Mouse (Mus musculus): ENCODE measurements around the gene Txnrd1. TPM values are rescaled to one million over a fixed set of nuclear protein-coding genes. Genes with fewer than 3 reads are reported as not detected.

Txnrd1 gene
- total RNA-seq, 2 experiments from 2014 or later: 12.1 to 25.3 TPM

DNA sequence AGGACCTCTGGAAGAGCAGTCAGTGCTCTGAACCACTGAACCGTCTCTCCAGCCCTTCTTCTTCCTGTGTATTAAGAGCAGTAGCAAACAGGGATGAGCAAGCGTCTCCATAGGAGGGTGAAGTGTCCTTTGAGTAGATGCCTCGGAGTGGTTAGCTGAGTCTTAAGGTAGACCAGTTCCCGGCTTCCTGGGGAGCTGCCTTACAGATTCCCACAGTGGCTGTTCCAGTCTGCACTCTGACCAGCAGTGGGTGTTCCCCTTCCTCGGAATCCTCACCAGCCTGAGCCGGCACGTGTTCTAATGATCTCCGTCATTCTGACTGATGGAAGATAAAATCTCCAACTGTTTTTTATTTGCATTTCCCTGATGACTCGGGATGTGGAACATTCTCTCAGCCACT is 17.3 kb upstream of the Txnrd1 start:
- no peak for ATAC-seq (replicated peaks; ENCODE audit: low FRiP score, poor library complexity, severe bottlenecking)

DNA sequence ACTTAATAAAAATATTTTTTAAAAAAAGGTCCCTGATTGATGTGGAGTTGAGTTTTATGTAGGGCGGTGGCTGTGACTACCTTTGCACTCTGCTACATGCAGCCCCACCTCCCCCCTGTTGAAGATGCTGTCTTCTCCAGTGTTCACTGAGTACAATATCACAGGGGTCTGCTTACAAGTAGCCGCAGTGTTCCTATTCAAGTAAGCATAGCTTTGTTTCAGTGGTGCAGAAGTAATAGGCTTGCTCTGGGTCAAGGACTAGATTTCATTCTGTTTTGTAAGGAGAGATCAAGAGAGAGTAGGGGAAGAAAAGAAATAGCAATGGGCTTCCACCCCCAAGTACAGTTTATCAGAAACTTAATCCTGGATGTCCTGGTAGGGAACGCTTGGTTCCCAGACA is 16.2 kb upstream of the Txnrd1 start:
- no peak for ATAC-seq (replicated peaks; ENCODE audit: low FRiP score, poor library complexity, severe bottlenecking)

DNA sequence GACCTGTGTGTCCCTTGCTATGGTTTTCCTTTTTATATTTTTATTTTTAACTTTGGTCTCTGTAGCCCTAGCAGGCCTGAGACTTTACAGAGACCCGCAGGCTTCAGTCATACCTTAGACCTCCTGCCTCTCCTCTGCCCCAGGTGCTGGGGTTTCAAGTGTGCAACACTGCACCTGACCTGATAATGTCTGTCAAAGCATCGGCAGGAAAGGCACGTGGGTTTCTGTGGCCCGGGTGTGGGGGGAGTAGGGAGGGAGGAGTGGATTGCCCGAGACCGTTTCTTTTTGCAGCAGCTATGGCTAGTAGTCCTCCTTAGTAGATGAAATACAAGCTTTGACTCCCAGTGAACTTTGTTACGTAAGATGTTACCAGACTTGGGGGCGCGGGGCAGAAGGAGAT is 15.8 kb upstream of the Txnrd1 start:
- no peak for ATAC-seq (replicated peaks; ENCODE audit: low FRiP score, poor library complexity, severe bottlenecking)

DNA sequence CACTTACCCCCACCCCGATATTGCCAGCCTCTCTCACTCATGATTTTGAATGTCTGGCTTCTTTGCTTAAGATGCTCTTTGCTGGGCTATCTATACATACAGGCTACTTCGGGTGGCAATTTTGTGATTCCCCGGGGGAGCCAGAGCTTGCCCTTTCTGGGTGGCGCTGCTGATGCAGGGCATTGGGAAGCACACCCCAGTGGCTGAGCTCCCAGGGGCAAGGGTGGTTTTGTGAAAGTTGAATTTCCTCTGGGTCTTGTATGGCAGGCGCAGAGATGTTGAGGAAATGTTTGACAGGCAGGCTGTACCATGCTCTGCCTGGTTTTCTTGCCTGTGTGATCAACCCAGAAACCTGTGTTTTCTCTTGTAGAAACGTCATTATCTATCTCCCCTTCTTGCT is 15.1 kb upstream of the Txnrd1 start:
- ATAC-seq (replicated peaks; ENCODE audit: low FRiP score, poor library complexity, severe bottlenecking): no peak

DNA sequence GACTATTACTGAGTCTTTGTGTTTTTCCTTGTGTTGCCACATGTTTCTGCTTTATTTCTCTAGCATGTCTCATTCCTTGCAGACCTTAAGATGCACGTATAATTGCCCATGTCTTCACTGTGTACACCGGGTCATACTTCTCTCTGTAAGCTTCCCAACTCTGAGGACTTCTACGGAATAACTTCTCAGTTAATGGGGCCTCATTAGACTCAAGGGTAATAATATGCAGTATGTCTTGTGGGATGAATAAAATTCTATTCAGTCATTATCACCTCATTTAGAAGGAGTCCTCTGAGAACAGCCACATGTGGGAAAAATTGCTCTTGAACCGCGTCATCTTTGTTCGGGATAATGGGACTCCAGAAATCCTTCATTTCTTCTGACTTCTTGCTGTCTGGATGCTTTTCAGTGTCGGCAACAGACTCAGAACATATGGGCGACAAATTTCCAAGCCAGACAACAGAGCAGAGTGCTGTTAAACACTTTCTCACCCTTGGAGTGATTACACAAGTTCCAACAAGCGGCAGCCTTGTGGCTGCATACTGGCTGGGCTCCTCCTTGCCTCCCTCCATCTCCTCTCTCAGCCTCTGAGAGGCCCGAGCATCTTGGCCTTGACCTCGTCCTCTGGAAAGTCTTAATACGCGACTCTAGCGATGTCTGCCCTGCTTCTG is 10.5 kb upstream of the Txnrd1 start:
- no peak for ATAC-seq (replicated peaks; ENCODE audit: low FRiP score, poor library complexity, severe bottlenecking)

DNA sequence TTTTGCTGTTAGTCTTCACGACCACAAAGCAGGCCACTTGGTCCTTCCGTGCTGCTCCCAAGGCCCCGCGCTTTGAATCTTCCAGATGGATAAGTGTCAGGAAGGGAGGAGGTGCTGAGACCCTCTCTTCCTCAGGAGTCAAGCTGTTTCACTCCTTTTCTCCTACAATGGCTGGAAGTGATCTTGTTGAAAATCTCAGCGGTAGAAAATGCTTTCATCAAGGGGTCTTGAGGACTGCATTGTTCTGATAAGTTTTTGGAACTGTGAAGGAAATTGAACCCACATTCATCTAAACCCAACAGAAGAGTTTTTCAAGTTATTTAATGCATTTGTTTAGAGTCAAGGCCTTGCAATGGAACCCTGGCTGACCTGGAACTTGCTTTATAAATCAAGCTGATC is 10.0 kb upstream of the Txnrd1 start:
- ATAC-seq (replicated peaks; ENCODE audit: low FRiP score, poor library complexity, severe bottlenecking): no peak

DNA sequence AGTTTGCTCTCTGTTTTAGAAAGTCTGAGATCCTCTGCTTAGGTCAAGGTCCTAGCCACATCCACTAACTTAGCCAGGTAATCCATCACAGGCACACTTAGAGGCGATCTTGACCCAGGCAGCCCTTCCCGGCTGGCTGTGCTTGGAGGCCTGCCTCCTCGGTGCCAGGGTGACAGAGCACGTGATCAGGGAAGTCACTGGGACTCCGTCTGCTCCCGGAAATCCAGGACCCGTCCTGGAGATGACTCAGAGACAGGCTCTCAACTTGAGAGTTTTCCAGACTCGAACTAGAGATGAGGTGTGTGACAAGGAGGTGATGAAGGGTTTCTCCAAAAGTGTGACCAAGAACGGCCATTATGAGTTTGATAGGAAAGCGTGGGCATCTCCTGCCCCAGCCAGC is 9.2 kb upstream of the Txnrd1 start:
- no peak for ATAC-seq (replicated peaks; ENCODE audit: low FRiP score, poor library complexity, severe bottlenecking)

DNA sequence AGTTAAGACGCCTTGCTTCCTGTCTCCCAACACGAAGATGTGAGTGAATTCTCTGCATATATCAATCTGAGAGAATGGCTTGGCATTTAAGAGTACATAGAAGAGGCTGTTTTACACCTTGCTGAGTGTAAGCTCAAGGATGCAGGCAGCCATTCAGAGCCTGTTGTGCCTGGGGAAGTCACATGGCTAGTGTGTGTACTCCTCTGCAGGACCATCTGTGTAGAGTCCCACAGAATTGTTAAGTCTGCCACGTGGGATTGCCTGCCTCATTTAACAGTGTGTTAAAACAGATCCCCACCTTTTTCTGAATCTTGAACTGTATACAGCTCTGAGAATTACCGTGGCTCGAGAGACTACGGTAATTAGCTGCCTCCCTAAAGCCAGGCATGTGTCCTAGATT is 7.2 kb upstream of the Txnrd1 start:
- no peak for ATAC-seq (replicated peaks; ENCODE audit: low FRiP score, poor library complexity, severe bottlenecking)

DNA sequence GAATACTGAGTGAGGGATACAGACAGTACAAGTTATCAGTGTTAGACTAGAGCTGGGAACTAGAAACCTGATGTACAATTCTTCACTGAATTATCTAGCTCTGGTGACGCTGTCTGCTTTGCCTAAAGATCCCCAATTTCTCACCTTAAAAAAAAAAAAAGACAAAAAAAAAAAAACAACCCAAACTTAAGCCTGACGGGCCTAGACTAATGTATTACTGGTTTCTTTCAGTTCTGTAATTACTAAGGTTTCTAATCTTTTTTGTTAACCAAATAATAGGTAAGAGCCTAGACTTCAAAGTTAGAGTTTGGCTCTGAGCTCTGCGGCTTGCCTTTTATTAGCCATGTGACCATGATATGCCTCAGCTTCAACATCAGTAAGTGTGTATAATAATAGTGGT is 2.1 kb downstream of the Txnrd1 start:
- no peak for ATAC-seq (replicated peaks; ENCODE audit: low FRiP score, poor library complexity, severe bottlenecking)

DNA sequence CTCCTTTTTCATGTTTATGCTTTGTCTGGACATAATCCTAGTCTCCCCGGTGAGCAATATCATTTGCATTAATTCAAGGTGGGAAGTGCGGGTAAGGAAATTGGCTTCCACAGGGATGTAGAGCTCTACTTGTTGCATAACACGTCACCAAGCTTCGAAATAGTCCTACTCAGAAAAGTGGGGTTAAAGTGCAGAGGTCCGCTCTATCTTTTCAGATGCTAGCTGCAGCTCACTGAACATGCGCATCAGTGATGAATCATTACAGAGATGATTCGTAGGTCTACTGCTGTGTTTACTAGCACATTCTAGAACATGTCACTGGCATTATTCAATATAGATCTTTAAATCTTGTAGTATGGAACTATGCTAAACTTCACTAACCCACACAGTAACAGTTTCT is 4.6 kb downstream of the Txnrd1 start:
- ATAC-seq (replicated peaks; ENCODE audit: low FRiP score, poor library complexity, severe bottlenecking): no peak

DNA sequence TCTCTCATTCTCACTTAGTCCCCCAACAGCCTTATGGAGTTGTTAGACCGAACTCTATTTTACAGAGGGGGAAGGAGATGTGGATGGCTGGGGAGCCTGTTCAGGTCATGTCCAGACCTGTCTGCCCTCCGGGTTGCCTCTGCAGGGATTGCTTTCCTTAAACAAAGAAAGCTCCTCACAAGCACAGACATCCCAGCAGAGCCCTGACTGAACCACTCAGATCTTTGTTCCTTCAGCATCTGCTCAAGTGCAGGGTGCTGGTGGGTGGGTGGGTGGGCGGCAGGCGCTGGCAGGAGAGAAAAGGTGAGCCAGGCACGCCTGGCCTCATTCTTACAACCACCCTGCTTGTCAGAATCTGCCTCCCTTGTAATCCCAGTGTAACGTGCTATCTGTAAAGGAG is 10.3 kb downstream of the Txnrd1 start:
- no peak for ATAC-seq (replicated peaks; ENCODE audit: low FRiP score, poor library complexity, severe bottlenecking)

DNA sequence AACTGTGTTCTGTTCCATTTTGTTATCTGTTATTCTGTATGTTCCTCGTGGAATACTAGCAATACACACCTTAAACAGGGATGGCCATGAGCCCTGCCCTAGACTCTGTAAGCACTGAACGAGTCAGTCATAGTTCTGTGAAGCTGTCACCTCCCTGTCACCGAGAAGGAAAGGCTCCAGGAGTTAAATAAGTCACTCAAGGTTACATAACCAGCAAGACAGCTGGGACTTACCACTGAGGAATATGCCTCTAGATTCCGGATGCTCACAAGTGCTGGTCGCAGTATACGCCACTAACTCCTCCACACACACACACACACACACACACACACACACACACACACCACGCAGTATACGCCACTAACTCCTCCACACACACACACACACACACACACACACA is 11.0 kb downstream of the Txnrd1 start:
- ATAC-seq (replicated peaks; ENCODE audit: low FRiP score, poor library complexity, severe bottlenecking): no peak

DNA sequence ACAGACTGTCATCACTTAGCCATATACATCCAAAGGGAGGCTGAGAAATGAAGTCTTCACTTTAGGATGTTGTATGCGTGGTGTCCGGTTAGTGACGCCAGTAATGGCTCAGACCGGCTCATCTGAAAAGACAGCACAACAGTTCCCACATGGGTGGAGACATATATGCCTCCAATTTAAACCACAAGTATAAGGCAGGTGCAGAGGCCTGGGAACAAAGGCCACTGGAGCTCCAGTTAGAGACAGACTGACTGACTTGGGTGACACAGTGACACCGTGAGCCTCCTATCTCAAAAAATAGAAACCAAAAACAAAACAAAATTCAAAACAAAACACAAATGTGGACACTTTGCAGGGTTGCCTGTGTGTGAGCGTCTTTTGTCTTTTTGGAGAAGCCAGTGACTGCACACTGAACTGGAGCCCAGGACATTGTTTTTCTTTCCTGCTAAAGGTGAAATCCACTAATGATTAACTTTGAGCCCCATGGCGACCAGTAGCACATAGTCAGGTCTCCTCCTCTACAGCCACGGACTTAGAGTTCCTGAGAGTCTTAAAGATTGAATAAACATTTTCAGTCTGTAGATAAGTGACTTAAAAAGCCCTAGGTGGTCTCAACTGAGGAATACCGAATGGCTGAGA is 14.2 kb downstream of the Txnrd1 start:
- ATAC-seq (replicated peaks; ENCODE audit: low FRiP score, poor library complexity, severe bottlenecking): no peak

DNA sequence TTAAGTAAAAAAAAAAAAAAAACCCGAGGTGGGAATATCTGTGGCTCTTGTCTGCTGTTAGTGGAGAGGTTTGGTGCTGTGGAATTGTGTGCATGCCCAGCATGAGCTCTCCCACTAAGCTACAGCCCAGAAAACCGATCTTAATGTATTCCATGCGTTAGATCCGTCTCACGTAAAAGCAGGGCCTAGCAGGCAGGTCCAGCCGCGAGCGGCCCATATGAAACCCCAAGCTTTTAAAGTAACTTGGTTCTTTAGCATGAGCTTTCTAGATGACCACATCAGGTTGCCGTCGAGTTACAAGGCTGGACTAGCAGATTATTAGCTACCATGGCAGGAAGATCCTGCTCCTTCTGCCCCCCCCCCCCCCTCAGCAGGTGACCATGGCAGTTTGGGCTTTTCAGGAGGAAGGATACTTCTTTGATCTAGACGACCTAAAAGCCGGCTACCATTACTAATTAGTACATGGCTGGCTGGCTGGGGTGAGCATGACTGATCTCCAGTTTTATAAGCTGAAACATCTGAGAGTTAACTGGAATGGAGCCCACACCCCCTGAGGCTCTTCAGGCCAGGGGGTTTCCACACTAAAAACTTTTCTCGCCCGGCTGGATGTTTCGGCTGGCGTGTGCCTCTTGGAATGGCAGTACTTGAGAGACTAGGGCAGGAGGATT is 16.1 kb downstream of the Txnrd1 start:
- ATAC-seq (replicated peaks; ENCODE audit: low FRiP score, poor library complexity, severe bottlenecking): no peak

DNA sequence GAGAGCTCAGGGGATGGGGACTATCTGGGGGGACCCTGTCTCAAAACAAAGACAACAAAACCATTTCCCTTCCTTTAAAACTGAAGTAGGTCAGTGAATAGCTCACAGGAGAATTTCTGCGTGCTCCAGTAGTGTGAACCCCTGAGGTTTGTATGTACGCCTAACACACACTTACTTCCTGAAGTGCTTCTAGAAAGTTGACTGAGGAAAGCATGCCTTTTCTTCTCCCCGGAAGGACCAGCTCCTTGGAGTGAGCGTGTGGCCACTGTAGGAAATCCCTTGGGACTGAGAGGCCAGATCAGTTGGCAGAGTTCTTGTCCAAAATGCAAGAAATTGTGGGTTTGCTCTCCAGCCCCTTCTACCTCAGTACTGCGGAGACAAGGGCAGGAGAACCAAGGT is 16.6 kb downstream of the Txnrd1 start:
- no peak for ATAC-seq (replicated peaks; ENCODE audit: low FRiP score, poor library complexity, severe bottlenecking)

DNA sequence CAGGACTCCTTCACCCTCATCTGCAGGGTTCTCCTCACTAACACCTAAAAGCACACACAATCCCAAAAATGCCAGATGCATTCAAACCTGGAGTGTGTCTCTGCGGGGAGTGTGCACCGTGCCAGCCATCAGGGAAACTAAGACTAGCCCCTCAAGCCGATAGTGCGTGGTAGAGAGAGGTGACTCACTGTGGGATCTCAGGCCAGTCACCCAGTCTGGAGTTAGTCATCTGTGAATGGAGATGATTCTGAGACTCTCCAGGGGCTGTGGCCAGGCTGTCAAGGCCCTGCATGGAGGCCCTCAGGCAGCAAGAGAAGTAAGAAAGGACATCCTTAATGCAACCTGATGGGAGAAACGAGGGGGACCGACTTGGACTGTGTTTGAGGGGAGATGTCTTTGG is 18.0 kb downstream of the Txnrd1 start:
- no peak for ATAC-seq (replicated peaks; ENCODE audit: low FRiP score, poor library complexity, severe bottlenecking)

DNA sequence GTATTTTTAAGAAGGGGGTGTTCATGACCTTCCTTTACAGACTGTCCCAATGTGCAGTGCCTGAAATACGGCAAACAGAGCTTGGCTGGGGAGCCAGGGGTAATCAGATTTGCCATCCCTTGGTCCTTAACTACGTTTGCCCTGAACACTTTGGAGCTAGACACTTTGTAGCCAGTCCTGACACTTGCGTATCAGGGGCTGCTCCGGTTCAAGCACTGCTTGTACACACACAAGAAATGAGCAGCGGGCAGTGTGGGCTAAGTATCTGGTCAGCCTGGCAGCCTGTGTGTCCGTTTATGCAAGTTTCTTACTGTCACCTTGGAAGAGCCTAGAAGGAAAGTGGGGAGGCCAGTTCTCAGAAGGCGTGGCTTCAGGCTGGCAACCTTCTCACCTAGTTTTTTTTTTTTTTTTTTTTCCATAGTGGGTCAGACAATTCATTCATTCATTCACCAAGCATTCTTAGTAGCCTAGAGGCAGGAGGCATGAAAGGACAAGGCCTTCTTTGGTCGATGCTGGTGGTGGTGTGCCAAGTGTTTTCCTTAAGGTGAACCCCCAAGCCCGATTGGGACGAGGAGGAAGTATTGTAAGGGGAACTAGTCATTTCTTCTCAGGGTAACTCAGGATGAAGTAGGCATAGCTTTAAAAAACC is 24.4 kb downstream of the Txnrd1 start:
- no peak for ATAC-seq (replicated peaks; ENCODE audit: low FRiP score, poor library complexity, severe bottlenecking)

DNA sequence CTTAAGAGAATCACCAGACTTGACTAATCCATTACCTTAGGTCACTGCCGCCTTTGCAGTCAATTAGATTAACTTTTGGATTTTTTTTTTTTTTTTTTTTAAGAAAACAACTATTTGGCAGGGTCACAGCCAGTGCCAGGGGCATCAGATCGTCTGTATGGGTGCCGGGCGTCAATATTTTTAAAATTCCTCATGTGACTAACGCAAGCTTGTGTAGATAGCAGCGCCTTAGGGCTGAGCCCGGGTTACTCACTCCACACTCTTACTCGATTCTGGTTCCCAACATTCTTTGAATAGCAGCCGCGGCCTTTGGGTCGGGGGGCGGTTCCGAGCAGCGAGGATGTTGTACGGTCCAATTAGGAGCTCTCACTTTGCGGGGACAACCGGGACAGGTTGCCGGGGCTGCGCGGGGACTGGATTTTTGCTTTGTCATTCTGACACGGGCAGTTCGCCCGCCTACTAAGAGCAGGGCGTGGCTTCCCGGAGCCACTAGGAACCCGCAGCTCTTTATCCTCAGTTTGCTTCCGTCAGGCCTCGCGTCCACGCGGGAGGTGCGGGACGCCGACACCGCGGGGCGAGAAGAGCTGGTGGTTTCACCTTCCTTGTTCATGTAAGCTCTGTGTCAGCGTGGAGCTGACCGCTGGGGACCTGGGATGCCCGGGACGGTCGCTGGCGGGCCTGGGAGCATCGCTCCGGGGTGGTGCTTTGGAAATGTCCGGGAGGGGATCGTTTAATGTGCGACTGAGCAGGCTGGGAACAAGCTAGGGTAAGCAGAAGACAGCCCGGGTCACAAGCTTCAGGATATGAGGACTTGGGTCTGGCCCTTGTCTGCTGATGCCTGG is 25.2 kb downstream of the Txnrd1 start:
- peak; percentile 88 for ATAC-seq (replicated peaks; ENCODE audit: low FRiP score, poor library complexity, severe bottlenecking)

DNA sequence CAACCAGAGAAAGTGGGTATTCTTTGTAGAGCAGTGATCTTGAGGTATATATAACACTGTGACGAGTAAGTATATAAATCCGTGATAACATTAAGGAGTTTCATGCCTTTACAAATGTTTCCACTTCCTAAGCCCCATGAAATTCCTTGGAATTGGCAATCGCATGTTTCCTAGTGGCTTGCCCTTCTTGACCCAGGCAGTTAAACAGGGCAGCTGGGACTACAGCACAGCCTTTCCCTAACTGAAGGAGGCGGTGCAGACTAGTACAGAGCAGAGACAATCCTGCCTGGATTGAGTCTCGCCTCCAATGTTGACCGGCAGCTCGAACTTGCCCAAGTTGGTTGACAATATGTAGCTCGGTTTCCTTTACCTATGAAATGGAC is 25.8 kb downstream of the Txnrd1 start:
- ATAC-seq (replicated peaks; ENCODE audit: low FRiP score, poor library complexity, severe bottlenecking): peak; percentile 58
